In genomic region chr9:121828314-121828713, GRCm38 (mm10) we compare ENCODE assay signal across 11 mouse cellular contexts. TPM values are rescaled to one million over a fixed set of nuclear protein-coding genes. Genes with fewer than 3 reads are reported as not detected.
"Had no signal": no experiment of that assay in that cellular context is flagged by ENCODE, and none has a peak within 500 bp of the region (broad histone marks: within the 10 kb centered on the region; RNA-seq: fewer than 3 reads in every experiment).

No protein-coding gene starts in this region.

- DNase-seq: lung, adult 18-20 months; lung, embryonic 14.5 days; lung, postnatal 14 days; lung, postnatal 36 days; right cerebral cortex, postnatal 14 days; thymus, adult 2 months; thymus, postnatal 36 days had no signal

- ATAC-seq: liver, embryonic 12.5 days; midbrain, embryonic 13.5 days; midbrain, embryonic 15.5 days had no signal

RNA-seq across cellular contexts. Expression of gene Ccdc13, which starts 10.9 kb away (rescaled TPM):
- total RNA-seq: neutrophil, adult 5-6 weeks had no signal

RNA-seq across cellular contexts. Expression of gene Hhatl, which starts 36.0 kb away (rescaled TPM):
- total RNA-seq: neutrophil, adult 5-6 weeks had no signal

RNA-seq across cellular contexts. Expression of gene Klhl40, which starts 50.9 kb away (rescaled TPM):
- total RNA-seq: neutrophil, adult 5-6 weeks had no signal
